8 mouse cellular contexts compared by ENCODE assay signal in the genomic region with DNA sequence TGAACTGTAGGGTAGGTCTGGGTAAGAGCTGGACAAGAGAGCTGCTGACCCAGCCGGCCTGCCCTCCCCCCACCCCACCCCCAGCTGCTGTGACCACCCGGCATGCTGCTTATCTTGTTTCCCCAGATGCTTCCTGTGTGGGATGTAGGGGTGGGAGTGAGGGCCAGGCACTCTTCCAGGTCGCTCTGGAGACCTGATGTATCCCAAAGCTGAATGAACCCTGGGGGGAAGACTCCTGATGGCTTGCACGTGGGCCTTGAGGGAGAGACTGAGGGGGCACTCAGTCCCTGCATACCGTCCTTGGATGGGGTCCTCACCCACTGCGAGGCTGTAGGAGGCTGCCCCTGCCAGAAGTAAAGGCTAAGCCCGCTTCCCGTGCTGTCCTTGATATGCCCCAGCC. TPM values are rescaled to one million over a fixed set of nuclear protein-coding genes. Genes with fewer than 3 reads are reported as not detected.
A peak's percentile ranks its signal among the peaks of the same experiment; 100 is the strongest.
DNase-seq lines count a peak whose midpoint lies in the region; ATAC-seq and TF ChIP-seq lines count a peak whose summit lies in the region.

No protein-coding gene starts in this region.

- H3K27me3 ChIP-seq in megakaryocyte, embryonic 14.5 days (replicated peaks): no peaks in the 10 kb centered on the region
- H3K27me3 ChIP-seq in heart, embryonic 12.5 days (replicated peaks): no peaks in the 10 kb centered on the region
- no peaks in the 10 kb centered on the region for H3K27me3 ChIP-seq in limb, embryonic 10.5 days (ENCODE audit: low read depth, poor library complexity, severe bottlenecking)
- no peaks in the 10 kb centered on the region for H3K27me3 ChIP-seq in neural tube, embryonic 15.5 days (replicated peaks)
- no peaks in the 10 kb centered on the region for H3K27me3 ChIP-seq in cerebellum, adult 2 months (ENCODE audit: control insufficient read depth, insufficient read depth, low read length)

- no peak overlapping the region for H3K9ac ChIP-seq in heart, embryonic 12.5 days
- H3K9ac ChIP-seq in neural tube, embryonic 15.5 days (replicated peaks): no peak overlapping the region

- 12% methylated on average over 8 of the region's 8 CpGs for WGBS in heart, embryonic 12.5 days
- 59% methylated on average over 8 of the region's 8 CpGs for WGBS in limb, embryonic 10.5 days
- WGBS in neural tube, embryonic 15.5 days: 67% methylated on average over 8 of the region's 8 CpGs
- WGBS in cerebellum, adult 2 months: 59% methylated on average over 8 of the region's 8 CpGs

- no peak for DNase-seq in limb, embryonic 10.5 days (ENCODE audit: low spot score)
- DNase-seq in cerebellum, adult 2 months: no peak

- no peak for ATAC-seq in megakaryocyte, adult 5-6 weeks (ENCODE audit: poor library complexity, severe bottlenecking)
- ATAC-seq in heart, embryonic 12.5 days (ENCODE audit: insufficient number of reproducible peaks, low FRiP score): peak; percentile 76
- ATAC-seq in neural tube, embryonic 15.5 days (ENCODE audit: low FRiP score): no peak
- no peak for ATAC-seq in frontal cortex, adult (ENCODE audit: low TSS enrichment)
- ATAC-seq in cerebellum, adult (ENCODE audit: insufficient number of reproducible peaks, low FRiP score, low TSS enrichment): no peak

- no peaks in the 10 kb centered on the region for H3K9me3 ChIP-seq in megakaryocyte, embryonic 14.5 days
- H3K9me3 ChIP-seq in heart, embryonic 12.5 days (replicated peaks): no peaks in the 10 kb centered on the region
- no peaks in the 10 kb centered on the region for H3K9me3 ChIP-seq in limb, embryonic 10.5 days (replicated peaks)
- no peaks in the 10 kb centered on the region for H3K9me3 ChIP-seq in neural tube, embryonic 15.5 days (replicated peaks)

- TF ChIP-seq CTCF in cerebellum, adult 2 months (IDR thresholded peaks at IDR 0.05; ENCODE audit: borderline replicate concordance, insufficient read depth, low read depth, low read length): no peak

- H3K36me3 ChIP-seq in megakaryocyte, embryonic 14.5 days (replicated peaks; ENCODE audit: low read length): peaks cover 28% of the 10 kb centered on the region
- H3K36me3 ChIP-seq in heart, embryonic 12.5 days: no peaks in the 10 kb centered on the region
- H3K36me3 ChIP-seq in limb, embryonic 10.5 days: no peaks in the 10 kb centered on the region
- H3K36me3 ChIP-seq in neural tube, embryonic 15.5 days: no peaks in the 10 kb centered on the region

- H3K4me3 ChIP-seq in megakaryocyte, embryonic 14.5 days (replicated peaks): peak overlapping the region; percentile 90
- no peak overlapping the region for H3K4me3 ChIP-seq in heart, embryonic 12.5 days
- no peak overlapping the region for H3K4me3 ChIP-seq in limb, embryonic 10.5 days
- no peak overlapping the region for H3K4me3 ChIP-seq in neural tube, embryonic 15.5 days (replicated peaks)
- no peak overlapping the region for H3K4me3 ChIP-seq in cerebellum, adult 2 months (replicated peaks; ENCODE audit: insufficient read depth, low read depth, low read length)

- peak overlapping the region; percentile 11 for H3K4me2 ChIP-seq in heart, embryonic 12.5 days
- H3K4me2 ChIP-seq in neural tube, embryonic 15.5 days: no peak overlapping the region

- no peak for TF ChIP-seq POLR2A in cerebellum, adult 2 months (IDR thresholded peaks at IDR 0.05; ENCODE audit: borderline replicate concordance, insufficient read depth, low read length)

- H3K27ac ChIP-seq in heart, embryonic 12.5 days (ENCODE audit: poor library complexity, severe bottlenecking): peak overlapping the region; percentile 92
- peak overlapping the region; percentile 72 for H3K27ac ChIP-seq in limb, embryonic 10.5 days
- 0 out of 2 replicates have a peak overlapping the region, but pooled peaks have one; percentile 45 for H3K27ac ChIP-seq in neural tube, embryonic 15.5 days (replicated peaks)
- no peak overlapping the region for H3K27ac ChIP-seq in cerebellum, adult 2 months (ENCODE audit: insufficient read depth, low read length)

- peaks cover 78% of the 10 kb centered on the region for H3K4me1 ChIP-seq in megakaryocyte, embryonic 14.5 days
- H3K4me1 ChIP-seq in heart, embryonic 12.5 days (replicated peaks): peaks cover 31% of the 10 kb centered on the region
- H3K4me1 ChIP-seq in limb, embryonic 10.5 days: peaks cover 26% of the 10 kb centered on the region
- no peaks in the 10 kb centered on the region for H3K4me1 ChIP-seq in neural tube, embryonic 15.5 days
- H3K4me1 ChIP-seq in cerebellum, adult 2 months (ENCODE audit: control insufficient read depth, insufficient read depth, low read length): no peaks in the 10 kb centered on the region

RNA-seq across cellular contexts. Expression of a gene that starts 21.7 kb away (rescaled TPM):
- polyA plus RNA-seq in megakaryocyte, embryonic 14.5 days (2012; ENCODE audit: insufficient read depth, low replicate concordance): 15.5 TPM in 1 of 2 replicates, not detected in the other
- total RNA-seq in megakaryocyte, adult 5-6 weeks (2015): 371 and 395 TPM in 2 replicates
- 580 and 630 TPM in 2 replicates for total RNA-seq in megakaryocyte, adult 5-6 weeks (2017)
- polyA plus RNA-seq in heart, embryonic 12.5 days (2016; fragmentation: Nextera tagmentation; extraction: Ambion mirVana): 1,412 and 1,427 TPM in 2 replicates
- 608 and 623 TPM in 2 replicates for polyA plus RNA-seq in limb, embryonic 10.5 days (2016; fragmentation: Nextera tagmentation; extraction: Ambion mirVana)
- polyA plus RNA-seq in neural tube, embryonic 15.5 days (2015; fragmentation: Nextera tagmentation; extraction: Ambion mirVana): 809 and 987 TPM in 2 replicates
- polyA plus RNA-seq in cerebellum, adult 2 months (2012; rRNA removed): 359 and 364 TPM in 2 replicates

RNA-seq across cellular contexts. Expression of a gene that starts 26.2 kb away (rescaled TPM):
- 0.30 TPM in 1 of 2 replicates, not detected in the other for polyA plus RNA-seq in megakaryocyte, embryonic 14.5 days (2012; ENCODE audit: insufficient read depth, low replicate concordance)
- 0.07 TPM in 1 of 2 replicates, not detected in the other for total RNA-seq in megakaryocyte, adult 5-6 weeks (2015)
- not detected in 2 replicates for total RNA-seq in megakaryocyte, adult 5-6 weeks (2017)
- polyA plus RNA-seq in heart, embryonic 12.5 days (2016; fragmentation: Nextera tagmentation; extraction: Ambion mirVana): 0.14 and 0.37 TPM in 2 replicates
- 0.65 and 0.69 TPM in 2 replicates for polyA plus RNA-seq in limb, embryonic 10.5 days (2016; fragmentation: Nextera tagmentation; extraction: Ambion mirVana)
- 0.18 and 0.37 TPM in 2 replicates for polyA plus RNA-seq in neural tube, embryonic 15.5 days (2015; fragmentation: Nextera tagmentation; extraction: Ambion mirVana)
- polyA plus RNA-seq in cerebellum, adult 2 months (2012; rRNA removed): 0.17 and 0.21 TPM in 2 replicates

RNA-seq across cellular contexts. Expression of a gene that starts 36.0 kb away (rescaled TPM):
- not detected in 2 replicates for polyA plus RNA-seq in megakaryocyte, embryonic 14.5 days (2012; ENCODE audit: insufficient read depth, low replicate concordance)
- not detected in 2 replicates for total RNA-seq in megakaryocyte, adult 5-6 weeks (2015)
- not detected in 2 replicates for total RNA-seq in megakaryocyte, adult 5-6 weeks (2017)
- polyA plus RNA-seq in heart, embryonic 12.5 days (2016; fragmentation: Nextera tagmentation; extraction: Ambion mirVana): 0.62 and 0.64 TPM in 2 replicates
- polyA plus RNA-seq in limb, embryonic 10.5 days (2016; fragmentation: Nextera tagmentation; extraction: Ambion mirVana): not detected in 2 replicates
- not detected in 2 replicates for polyA plus RNA-seq in neural tube, embryonic 15.5 days (2015; fragmentation: Nextera tagmentation; extraction: Ambion mirVana)
- 1.3 and 1.7 TPM in 2 replicates for polyA plus RNA-seq in cerebellum, adult 2 months (2012; rRNA removed)

RNA-seq across cellular contexts. Expression of a gene that starts 37.2 kb away (rescaled TPM):
- polyA plus RNA-seq in megakaryocyte, embryonic 14.5 days (2012; ENCODE audit: insufficient read depth, low replicate concordance): 15.6 and 22.6 TPM in 2 replicates
- 3.8 and 6.9 TPM in 2 replicates for total RNA-seq in megakaryocyte, adult 5-6 weeks (2015)
- total RNA-seq in megakaryocyte, adult 5-6 weeks (2017): 2.8 and 3.3 TPM in 2 replicates
- 17.9 and 19.8 TPM in 2 replicates for polyA plus RNA-seq in heart, embryonic 12.5 days (2016; fragmentation: Nextera tagmentation; extraction: Ambion mirVana)
- 4.8 and 6.0 TPM in 2 replicates for polyA plus RNA-seq in limb, embryonic 10.5 days (2016; fragmentation: Nextera tagmentation; extraction: Ambion mirVana)
- 32.1 and 33.5 TPM in 2 replicates for polyA plus RNA-seq in neural tube, embryonic 15.5 days (2015; fragmentation: Nextera tagmentation; extraction: Ambion mirVana)
- polyA plus RNA-seq in cerebellum, adult 2 months (2012; rRNA removed): 37.8 and 38.4 TPM in 2 replicates

Comparison
In these comparisons a context has a peak if more than half of its experiments do, and no peak if none do; other contexts are left out.
1. RNA of a gene that starts 21.7 kb away (polyA plus RNA-seq): 1,412 to 1,427 TPM in heart, embryonic 12.5 days, 809 to 987 TPM in neural tube, embryonic 15.5 days, 608 to 623 TPM in limb, embryonic 10.5 days and 359 to 364 TPM in cerebellum, adult 2 months; 15.5 TPM in megakaryocyte, embryonic 14.5 days; every median in the first group is over 10 times any median in the second.